Mouse (Mus musculus): Measurements from ENCODE around the gene Cd44. TPM values are rescaled to one million over a fixed set of nuclear protein-coding genes. Genes with fewer than 3 reads are reported as not detected.

Cd44 gene
- total and polyA plus RNA-seq, 3 experiments = 102 to 153 (median 112) TPM

DNA sequence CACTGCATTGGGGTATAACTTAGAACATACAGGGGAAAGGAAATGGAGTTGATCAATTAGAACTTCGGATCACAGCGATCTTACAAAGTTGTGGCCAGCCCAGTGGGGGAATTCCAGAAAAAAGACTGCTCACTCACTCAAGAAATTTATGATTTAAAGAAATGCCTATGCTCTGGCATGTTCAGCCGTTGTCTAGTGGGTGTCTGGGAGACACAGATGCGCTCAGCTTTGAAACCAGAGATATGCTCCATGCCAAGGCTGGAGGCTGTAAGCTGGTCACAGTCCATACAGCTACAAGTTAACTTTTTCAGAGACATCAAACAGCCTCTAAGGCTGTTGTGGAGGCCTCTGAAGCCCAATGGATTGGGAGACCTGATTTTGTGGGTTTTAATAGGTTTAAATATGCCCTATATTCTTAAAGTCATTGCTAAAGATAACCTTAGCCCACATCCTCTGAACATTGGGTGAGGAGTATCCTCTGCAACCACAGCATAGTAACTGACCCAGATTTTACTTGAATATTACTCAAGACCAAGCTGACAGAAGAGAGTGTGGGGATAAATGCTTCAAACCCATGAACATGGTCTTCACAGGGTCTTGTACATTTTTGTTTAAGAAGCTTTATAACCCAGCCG is 46.5 kb upstream of the Cd44 start (continued):
- 0 out of 2 replicates have a peak, but pooled peaks have one; percentile 9 for TF ChIP-seq MAFK (IDR thresholded peaks at IDR 0.05; ENCODE audit: insufficient replicate concordance, low read length)

DNA sequence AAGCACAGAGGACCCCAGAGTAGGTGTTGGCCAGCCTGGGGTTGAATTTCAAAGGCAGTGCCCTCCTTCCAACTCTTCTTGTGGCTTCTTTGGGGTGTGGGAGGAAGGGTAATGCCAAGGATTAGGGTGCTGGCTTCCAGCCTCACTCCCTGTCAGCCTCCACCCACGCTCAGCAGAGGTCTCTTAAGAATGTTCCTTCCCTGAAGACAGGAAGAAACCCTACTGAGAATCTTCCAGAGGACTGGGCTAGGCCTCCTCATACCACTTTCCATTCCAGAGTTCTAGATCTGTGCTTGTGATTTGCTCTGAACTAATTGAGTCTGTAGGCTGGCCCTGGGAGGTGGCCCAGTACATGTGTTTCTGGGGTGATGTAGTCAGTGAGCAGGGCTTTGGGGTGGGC is 43.6 kb upstream of the Cd44 start:
- Histone ChIP-seq H3K27ac (ENCODE audit: insufficient read depth, low read depth) (peak overlapping the region; percentile 45; the same call in 1 of the 2 replicates), H3K4me3 (replicated peaks in 1 of 3; ENCODE audit: low read depth in 2 of 3, low read length in 2 of 3, poor library complexity in 1 of 3) (no peak overlapping the region), H3K9ac (ENCODE audit: insufficient read depth, low read depth) (peak overlapping the region; percentile 47), H3K4me1 (ENCODE audit: control insufficient read depth in 1 of 2, insufficient read depth in 2 of 2) (peaks cover 20 to 91% of the 10 kb centered on the region in 2 experiments), H3K36me3 (replicated peaks in 1 of 2; ENCODE audit: control insufficient read depth in 1 of 2, insufficient read depth in 1 of 2, low read length in 1 of 2) (no peaks in the 10 kb centered on the region), H3K79me2 (replicated peaks; ENCODE audit: control insufficient read depth, extremely low read depth, insufficient read depth, poor library complexity, severe bottlenecking) (no peaks in the 10 kb centered on the region; the same call in 1 of the 2 replicates), H3K4me2 (ENCODE audit: insufficient read depth, low read depth, poor library complexity, severe bottlenecking) (peak overlapping the region; percentile 34), H3K9me3 (replicated peaks; ENCODE audit: low read length) (no peaks in the 10 kb centered on the region), H3K27me3 (replicated peaks) (no peaks in the 10 kb centered on the region)
- no peak for TF ChIP-seq ZNF384 (IDR thresholded peaks at IDR 0.05; ENCODE audit: low read depth, low read length)
- TF ChIP-seq KAT2A (IDR thresholded peaks at IDR 0.05; ENCODE audit: insufficient replicate concordance, low read length) = no peak
- TF ChIP-seq IRF4 (IDR thresholded peaks at IDR 0.05; ENCODE audit: low read depth, low read length) = 0 out of 2 replicates have a peak, but pooled peaks have one; percentile 18
- in situ Hi-C loops (cut with MboI; ENCODE audit: low pct_ligation_motif_present, low pct_unique_long_range_greater_than_20kb, low sequenced_read_pairs) (no loop called here), dilution Hi-C loops (cut with MboI; ENCODE audit: extremely low pct_ligation_motif_present, extremely low pct_unique_long_range_greater_than_20kb, low sequenced_read_pairs) (no loop called here)
- DNase-seq (ENCODE audit: extremely low read depth) = no peak

DNA sequence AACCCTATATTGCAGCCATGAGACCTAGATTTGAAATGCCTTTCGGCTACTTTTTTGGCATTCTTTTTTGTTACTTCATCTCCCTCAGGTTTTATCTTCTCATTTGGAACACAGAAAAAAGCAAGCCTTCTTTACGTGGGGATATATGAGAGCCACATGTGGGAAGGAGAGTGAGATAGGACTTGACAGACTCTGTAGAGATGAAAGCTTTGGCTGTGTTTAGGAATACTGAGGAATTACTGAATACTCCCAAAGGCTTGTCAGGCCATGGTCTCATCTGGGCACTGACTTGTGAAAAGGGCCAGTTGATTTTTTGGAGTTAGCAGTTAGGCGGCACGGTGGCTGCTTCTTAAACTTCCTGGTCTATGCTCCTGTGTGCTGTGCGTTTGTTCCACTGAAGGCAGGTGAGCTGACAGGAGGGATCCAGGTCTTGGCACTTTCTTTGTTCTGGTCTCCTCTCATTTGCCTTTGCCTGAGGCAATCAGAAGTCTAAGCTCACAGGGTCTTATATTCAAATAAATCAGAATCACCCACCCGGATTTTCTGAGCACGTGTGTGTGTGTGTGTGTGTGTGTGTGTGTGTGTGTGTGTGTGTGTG is 43.0 kb upstream of the Cd44 start:
- peak overlapping the region in 2 of 3 experiments; percentile 1 to 75 for H3K4me3 ChIP-seq (replicated peaks in 1 of 3; ENCODE audit: low read depth in 2 of 3, low read length in 2 of 3, poor library complexity in 1 of 3)
- H3K79me2 ChIP-seq (replicated peaks; ENCODE audit: control insufficient read depth, extremely low read depth, insufficient read depth, poor library complexity, severe bottlenecking) = no peaks in the 10 kb centered on the region; the same call in 1 of the 2 replicates
- H3K9me3 ChIP-seq (replicated peaks; ENCODE audit: low read length) = no peaks in the 10 kb centered on the region
- H3K9ac ChIP-seq (ENCODE audit: insufficient read depth, low read depth) = peak overlapping the region; percentile 47
- H3K27me3 ChIP-seq (replicated peaks) = no peaks in the 10 kb centered on the region
- peak overlapping the region; percentile 76 for H3K27ac ChIP-seq (ENCODE audit: insufficient read depth, low read depth)
- DNase-seq (ENCODE audit: extremely low read depth) = no peak
- no peaks in the 10 kb centered on the region for H3K36me3 ChIP-seq (replicated peaks in 1 of 2; ENCODE audit: control insufficient read depth in 1 of 2, insufficient read depth in 1 of 2, low read length in 1 of 2)
- peak; percentile 18; the same call in 1 of the 2 replicates for TF ChIP-seq MXI1 (IDR thresholded peaks at IDR 0.05; ENCODE audit: low read depth, low read length)
- no peak for TF ChIP-seq MAFK (IDR thresholded peaks at IDR 0.05; ENCODE audit: insufficient replicate concordance, low read length)
- 0 out of 2 replicates have a peak, but pooled peaks have one; percentile 10 for TF ChIP-seq CHD2 (IDR thresholded peaks at IDR 0.05; ENCODE audit: low read length)
- peak; percentile 31; the same call in 1 of the 2 replicates for TF ChIP-seq BHLHE40 (IDR thresholded peaks at IDR 0.05; ENCODE audit: low read depth, low read length)
- no peak for TF ChIP-seq MAX (IDR thresholded peaks at IDR 0.05; ENCODE audit: low read length)
- TF ChIP-seq USF2 (conservative IDR thresholded peaks at IDR 0.05; ENCODE audit: low read depth, low read length) = no peak
- TF ChIP-seq ETS1 (conservative IDR thresholded peaks at IDR 0.05; ENCODE audit: low read depth, low read length) = no peak
- TF ChIP-seq POLR2A (IDR thresholded peaks at IDR 0.05; ENCODE audit: low read depth, low read length) = 0 out of 2 replicates have a peak, but pooled peaks have one; percentile 2
- peak; percentile 62; the same call in 1 of the 2 replicates for TF ChIP-seq CHD1 (IDR thresholded peaks at IDR 0.05; ENCODE audit: low read depth, low read length)
- no peak for TF ChIP-seq MAZ (IDR thresholded peaks at IDR 0.05; ENCODE audit: low read depth, low read length)
- peaks cover 22 to 92% of the 10 kb centered on the region in 2 experiments for H3K4me1 ChIP-seq (ENCODE audit: control insufficient read depth in 1 of 2, insufficient read depth in 2 of 2)
- H3K4me2 ChIP-seq (ENCODE audit: insufficient read depth, low read depth, poor library complexity, severe bottlenecking) = peak overlapping the region; percentile 26
- dilution Hi-C loops (cut with MboI; ENCODE audit: extremely low pct_ligation_motif_present, extremely low pct_unique_long_range_greater_than_20kb, low sequenced_read_pairs) (no loop called here), in situ Hi-C loops (cut with MboI; ENCODE audit: low pct_ligation_motif_present, low pct_unique_long_range_greater_than_20kb, low sequenced_read_pairs) (no loop called here)

Measured in CH12.LX (cell line).